Mouse (Mus musculus): ENCODE results near the gene Fmnl3. TPM values are rescaled to one million over a fixed set of nuclear protein-coding genes. Genes with fewer than 3 reads are reported as not detected.
A peak's percentile ranks its signal among the peaks of the same experiment; 100 is the strongest.

Gene Fmnl3
- polyA plus RNA-seq, 1 experiment, result 13.7 TPM

GRCm38 (mm10) chr15:99372761-99373160, 2.5 kb upstream of the Fmnl3 start:
- Histone ChIP-seq H3K4me1 (ENCODE audit: control insufficient read depth, insufficient read depth, low read length) (peaks cover 2% of the 10 kb centered on the region; the same call in 1 of the 2 replicates), H3K4me3 (ENCODE audit: insufficient read depth, low read length) (no peak overlapping the region), H3K27ac (ENCODE audit: insufficient read depth, low read length) (no peak overlapping the region)
- no peak for TF ChIP-seq POLR2A (IDR thresholded peaks at IDR 0.05; ENCODE audit: extremely low read depth, insufficient read depth, low read length)
- no peak for TF ChIP-seq CTCF (IDR thresholded peaks at IDR 0.05; ENCODE audit: extremely low read depth, insufficient read depth, low read length)

- Histone ChIP-seq H3K27ac (ENCODE audit: insufficient read depth, low read length) (no peak overlapping the region), H3K4me1 (ENCODE audit: control insufficient read depth, insufficient read depth, low read length) (peaks cover 2% of the 10 kb centered on the region; the same call in 1 of the 2 replicates), H3K4me3 (ENCODE audit: insufficient read depth, low read length) (no peak overlapping the region)
- TF ChIP-seq POLR2A (IDR thresholded peaks at IDR 0.05; ENCODE audit: extremely low read depth, insufficient read depth, low read length) (no peak), CTCF (IDR thresholded peaks at IDR 0.05; ENCODE audit: extremely low read depth, insufficient read depth, low read length) (no peak)
These were observed 1.5 kb upstream of the Fmnl3 start for GRCm38 (mm10) chr15:99371526-99372340.

- Histone ChIP-seq H3K4me1 (ENCODE audit: control insufficient read depth, insufficient read depth, low read length) (peaks cover 2% of the 10 kb centered on the region; the same call in 1 of the 2 replicates), H3K27ac (ENCODE audit: insufficient read depth, low read length) (no peak overlapping the region), H3K4me3 (ENCODE audit: insufficient read depth, low read length) (peak overlapping the region; percentile 33)
- TF ChIP-seq POLR2A (IDR thresholded peaks at IDR 0.05; ENCODE audit: extremely low read depth, insufficient read depth, low read length) (no peak), CTCF (IDR thresholded peaks at IDR 0.05; ENCODE audit: extremely low read depth, insufficient read depth, low read length) (no peak)
These were observed 701 bp downstream of the Fmnl3 start for GRCm38 (mm10) chr15:99369391-99370171.

DNA sequence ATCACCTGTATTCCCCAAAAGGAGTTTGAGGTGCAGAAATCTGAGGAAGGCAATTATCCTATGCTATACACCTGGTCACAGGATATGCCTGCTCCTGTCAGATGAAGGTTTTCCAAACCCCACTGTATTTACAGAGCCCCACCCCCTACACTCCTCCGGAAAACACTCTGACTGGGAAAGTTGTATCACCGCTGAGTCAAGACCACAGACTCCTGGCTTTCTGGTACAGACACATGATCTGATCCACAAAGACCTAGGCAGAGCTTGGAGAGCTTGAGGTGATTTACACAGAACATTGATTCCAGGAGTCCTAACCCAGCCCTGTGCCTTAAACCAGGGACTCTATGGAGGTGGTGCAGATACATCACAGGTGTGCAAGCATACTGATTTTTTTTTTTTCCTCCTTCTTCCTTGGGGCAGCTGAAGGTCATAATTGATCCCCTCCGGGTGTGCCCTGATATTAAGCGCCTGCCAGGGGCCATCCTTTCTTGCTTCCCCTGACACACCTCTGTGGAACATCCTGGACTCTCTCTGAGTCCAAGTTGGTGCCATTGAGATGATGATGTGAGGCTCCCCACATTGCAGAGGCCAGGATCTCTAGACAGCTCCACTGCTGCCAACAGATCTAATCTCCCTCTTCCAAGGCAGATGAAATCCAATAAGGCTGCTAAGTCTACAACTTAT, 1.6 kb downstream of the Fmnl3 start:
- H3K4me3 ChIP-seq (ENCODE audit: insufficient read depth, low read length), result peak overlapping the region; percentile 33; the same call in 1 of the 2 replicates
- no peak for TF ChIP-seq POLR2A (IDR thresholded peaks at IDR 0.05; ENCODE audit: extremely low read depth, insufficient read depth, low read length)
- TF ChIP-seq CTCF (IDR thresholded peaks at IDR 0.05; ENCODE audit: extremely low read depth, insufficient read depth, low read length), result no peak

GRCm38 (mm10) chr15:99364921-99365320, 5.4 kb downstream of the Fmnl3 start:
- Histone ChIP-seq H3K27ac (ENCODE audit: insufficient read depth, low read length) (no peak overlapping the region), H3K4me1 (ENCODE audit: control insufficient read depth, insufficient read depth, low read length) (peaks cover 2% of the 10 kb centered on the region; the same call in 1 of the 2 replicates), H3K4me3 (ENCODE audit: insufficient read depth, low read length) (no peak overlapping the region)
- TF ChIP-seq POLR2A (IDR thresholded peaks at IDR 0.05; ENCODE audit: extremely low read depth, insufficient read depth, low read length) (no peak), CTCF (IDR thresholded peaks at IDR 0.05; ENCODE audit: extremely low read depth, insufficient read depth, low read length) (no peak)

More for the DNA sequence above, 1.6 kb downstream of the Fmnl3 start:
- peaks cover 2% of the 10 kb centered on the region; the same call in 1 of the 2 replicates for H3K4me1 ChIP-seq (ENCODE audit: control insufficient read depth, insufficient read depth, low read length)
- H3K27ac ChIP-seq (ENCODE audit: insufficient read depth, low read length), result no peak overlapping the region

DNA sequence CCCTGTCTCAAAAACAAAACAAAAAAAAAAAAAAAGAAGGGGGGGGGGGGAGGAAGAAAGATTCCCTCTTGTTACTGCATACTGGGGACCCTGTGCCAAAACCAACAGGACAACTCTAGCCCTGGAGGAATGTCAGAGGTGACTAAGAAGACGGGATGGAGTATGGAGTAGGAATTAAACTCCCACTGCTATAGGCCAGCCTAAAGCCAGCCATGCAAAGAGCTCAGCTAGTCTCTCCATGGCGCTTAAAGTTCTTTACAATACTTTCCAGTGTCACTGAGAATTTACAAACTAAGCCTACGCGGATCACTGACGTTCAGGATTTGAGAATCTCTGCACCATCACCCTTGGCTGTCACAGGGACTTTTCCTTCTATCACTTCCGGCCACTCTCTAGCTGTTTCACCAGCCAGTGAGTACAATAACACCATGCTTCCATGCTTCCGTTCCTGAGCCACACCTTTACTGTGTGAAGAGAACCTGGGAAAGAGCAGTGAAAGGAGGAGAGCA, 6.2 kb downstream of the Fmnl3 start:
- Histone ChIP-seq H3K27ac (ENCODE audit: insufficient read depth, low read length) (no peak overlapping the region), H3K4me3 (ENCODE audit: insufficient read depth, low read length) (no peak overlapping the region), H3K4me1 (ENCODE audit: control insufficient read depth, insufficient read depth, low read length) (peaks cover 2% of the 10 kb centered on the region; the same call in 1 of the 2 replicates)
- TF ChIP-seq CTCF (IDR thresholded peaks at IDR 0.05; ENCODE audit: extremely low read depth, insufficient read depth, low read length), result no peak
- no peak for TF ChIP-seq POLR2A (IDR thresholded peaks at IDR 0.05; ENCODE audit: extremely low read depth, insufficient read depth, low read length)

GRCm38 (mm10) chr15:99358952-99359351, 11.3 kb downstream of the Fmnl3 start:
- TF ChIP-seq CTCF (IDR thresholded peaks at IDR 0.05; ENCODE audit: extremely low read depth, insufficient read depth, low read length) (no peak), POLR2A (IDR thresholded peaks at IDR 0.05; ENCODE audit: extremely low read depth, insufficient read depth, low read length) (no peak)
- no peak overlapping the region for H3K27ac ChIP-seq (ENCODE audit: insufficient read depth, low read length)
- H3K4me1 ChIP-seq (ENCODE audit: control insufficient read depth, insufficient read depth, low read length), result no peaks in the 10 kb centered on the region

DNA sequence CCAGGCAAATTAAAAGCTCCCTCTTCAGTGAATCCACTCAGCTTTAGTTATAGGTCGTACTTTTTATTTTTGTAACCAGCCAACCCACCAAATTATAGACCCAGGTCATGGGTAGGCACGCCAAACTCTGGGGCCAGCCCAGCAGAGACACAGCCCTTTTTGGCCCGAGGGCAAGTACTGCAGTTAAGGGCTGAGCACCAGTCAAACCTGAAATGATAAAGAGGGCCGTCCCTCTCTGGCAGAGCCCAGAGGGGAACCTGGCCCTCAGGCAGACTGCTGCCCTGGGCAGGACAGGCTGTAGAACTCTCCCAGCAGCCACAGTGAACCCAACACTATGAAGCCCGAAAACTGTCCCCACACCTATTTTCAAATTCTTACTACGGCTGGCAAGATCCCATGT, 13.8 kb downstream of the Fmnl3 start:
- TF ChIP-seq CTCF (IDR thresholded peaks at IDR 0.05; ENCODE audit: extremely low read depth, insufficient read depth, low read length) (no peak), POLR2A (IDR thresholded peaks at IDR 0.05; ENCODE audit: extremely low read depth, insufficient read depth, low read length) (no peak)
- Histone ChIP-seq H3K27ac (ENCODE audit: insufficient read depth, low read length) (no peak overlapping the region), H3K4me3 (ENCODE audit: insufficient read depth, low read length) (no peak overlapping the region), H3K4me1 (ENCODE audit: control insufficient read depth, insufficient read depth, low read length) (no peaks in the 10 kb centered on the region)

More at GRCm38 (mm10) chr15:99358952-99359351, 11.3 kb downstream of the Fmnl3 start:
- no peak overlapping the region for H3K4me3 ChIP-seq (ENCODE audit: insufficient read depth, low read length)

DNA sequence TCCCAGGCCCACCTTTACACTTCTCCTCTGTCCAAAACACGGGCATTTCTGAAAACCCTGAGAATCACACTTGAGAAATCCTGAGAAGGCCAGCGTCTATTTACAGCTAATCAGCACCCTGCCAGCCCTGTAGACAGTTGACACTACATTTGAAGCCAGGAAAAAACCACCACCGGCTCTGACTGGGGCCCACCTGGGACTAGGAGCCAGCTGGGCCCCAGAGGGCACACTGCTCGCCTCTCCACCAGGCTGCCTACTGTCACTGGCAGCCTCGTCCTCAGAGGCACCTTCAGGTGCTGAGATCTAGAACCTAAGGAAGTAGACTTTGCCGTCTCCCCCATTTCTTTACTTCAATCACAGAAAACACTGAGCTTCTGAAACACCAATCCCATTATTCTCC, 14.6 kb downstream of the Fmnl3 start:
- Histone ChIP-seq H3K4me3 (ENCODE audit: insufficient read depth, low read length) (no peak overlapping the region), H3K4me1 (ENCODE audit: control insufficient read depth, insufficient read depth, low read length) (no peaks in the 10 kb centered on the region), H3K27ac (ENCODE audit: insufficient read depth, low read length) (no peak overlapping the region)
- TF ChIP-seq POLR2A (IDR thresholded peaks at IDR 0.05; ENCODE audit: extremely low read depth, insufficient read depth, low read length) (no peak), CTCF (IDR thresholded peaks at IDR 0.05; ENCODE audit: extremely low read depth, insufficient read depth, low read length) (no peak)

All from cortical plate, adult 2 months (tissue).